Mouse (Mus musculus) neural tube, embryonic 13.5 days (tissue): ENCODE results near the gene Klhdc8b. TPM values are rescaled to one million over a fixed set of nuclear protein-coding genes. Genes with fewer than 3 reads are reported as not detected.

Experiments used
- ATAC-seq: fragments of 200-750 bp; cut with Nextera tagmentation; 2 replicates; pipeline ENCODE4 v1.8.0; 2017; ENCODE audit warnings: low read depth, mild to moderate bottlenecking, moderate TSS enrichment, moderate library complexity
- H3K27ac ChIP-seq: fragments of 300-500 bp; sonication (generic); replicated peaks from 2 replicates; pipeline ENCODE4 v1.5.1; 2015; ENCODE audit warnings: moderate library complexity, mild to moderate bottlenecking, inconsistent platforms
- H3K27me3 ChIP-seq: fragments of 300-500 bp; sonication (generic); 2 replicates; pipeline ENCODE4 v1.6.1; 2015; ENCODE audit warnings: mild to moderate bottlenecking, inconsistent platforms
- H3K36me3 ChIP-seq: fragments of 300-500 bp; sonication (generic); 2 replicates; pipeline ENCODE4 v1.6.1; 2015; ENCODE audit warnings: mild to moderate bottlenecking, inconsistent platforms
- H3K4me1 ChIP-seq: fragments of 300-500 bp; sonication (generic); replicated peaks from 2 replicates; pipeline ENCODE4 v1.6.1; 2015; ENCODE audit warnings: inconsistent platforms
- H3K4me2 ChIP-seq: fragments of 300-500 bp; sonication (generic); 2 replicates; pipeline ENCODE4 v1.6.1; 2015; ENCODE audit warnings: inconsistent platforms, mild to moderate bottlenecking, moderate library complexity
- H3K4me3 ChIP-seq: fragments of 300-500 bp; sonication (generic); 2 replicates; pipeline ENCODE4 v1.5.1; 2015; ENCODE audit warnings: mild to moderate bottlenecking, inconsistent platforms
- H3K9ac ChIP-seq: fragments of 300-500 bp; sonication (generic); 2 replicates; pipeline ENCODE4 v1.6.1; 2015; ENCODE audit warnings: moderate library complexity, mild to moderate bottlenecking, inconsistent platforms
- H3K9me3 ChIP-seq: fragments of 300-500 bp; sonication (generic); 2 replicates; pipeline ENCODE4 v1.6.1; 2016; ENCODE audit warnings: inconsistent platforms
- WGBS: fragments of 180-500 bp; shearing (Covaris S2); methylation state at CpG from one replicate; pipeline ENCODE4 v1.1.7; 2015; 5-methylcytosine and 5-hydroxymethylcytosine counted together
- polyA plus RNA-seq: library from polyadenylated mRNA; unstranded; fragments of >200 nt; fragmentation: Nextera tagmentation; extraction: Ambion mirVana; gene quantifications from 2 replicates; pipeline ENCODE4 v1.2.1, GENCODE M21; 2015

Gene Klhdc8b
- polyA plus RNA-seq, 1 experiment from 2014 or later, result 86.4 TPM

DNA sequence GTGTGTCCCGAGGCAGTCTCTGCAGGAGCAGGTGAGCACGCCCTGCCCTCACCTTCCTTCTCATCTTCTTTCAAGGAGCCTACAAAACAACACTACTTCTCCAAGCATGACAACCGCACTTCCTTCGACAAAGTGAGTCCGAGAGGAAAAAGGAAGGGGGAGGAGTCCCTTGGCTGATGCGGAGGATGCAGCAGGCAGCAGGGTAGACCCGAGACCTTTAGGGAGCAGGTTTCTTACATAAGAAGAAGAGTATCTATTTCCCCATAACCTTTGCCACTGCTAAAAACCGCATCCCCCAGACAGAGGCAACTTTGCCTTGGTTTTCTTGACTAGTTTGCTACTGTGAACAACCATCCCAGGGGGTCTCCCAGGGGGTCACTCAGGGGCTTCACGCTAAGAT is 16.3 kb downstream of the Klhdc8b start:
- H3K36me3 ChIP-seq, result peaks cover 18% of the 10 kb centered on the region
- WGBS, result 71% methylated on average over 9 of the region's 9 CpGs
- H3K4me1 ChIP-seq, result peaks cover 23% of the 10 kb centered on the region
- no peak overlapping the region for H3K27ac ChIP-seq
- no peaks in the 10 kb centered on the region for H3K9me3 ChIP-seq
- H3K4me3 ChIP-seq, result no peak overlapping the region
- no peak overlapping the region for H3K9ac ChIP-seq
- no peaks in the 10 kb centered on the region for H3K27me3 ChIP-seq
- no peak overlapping the region for H3K4me2 ChIP-seq
- ATAC-seq, result no peak

DNA sequence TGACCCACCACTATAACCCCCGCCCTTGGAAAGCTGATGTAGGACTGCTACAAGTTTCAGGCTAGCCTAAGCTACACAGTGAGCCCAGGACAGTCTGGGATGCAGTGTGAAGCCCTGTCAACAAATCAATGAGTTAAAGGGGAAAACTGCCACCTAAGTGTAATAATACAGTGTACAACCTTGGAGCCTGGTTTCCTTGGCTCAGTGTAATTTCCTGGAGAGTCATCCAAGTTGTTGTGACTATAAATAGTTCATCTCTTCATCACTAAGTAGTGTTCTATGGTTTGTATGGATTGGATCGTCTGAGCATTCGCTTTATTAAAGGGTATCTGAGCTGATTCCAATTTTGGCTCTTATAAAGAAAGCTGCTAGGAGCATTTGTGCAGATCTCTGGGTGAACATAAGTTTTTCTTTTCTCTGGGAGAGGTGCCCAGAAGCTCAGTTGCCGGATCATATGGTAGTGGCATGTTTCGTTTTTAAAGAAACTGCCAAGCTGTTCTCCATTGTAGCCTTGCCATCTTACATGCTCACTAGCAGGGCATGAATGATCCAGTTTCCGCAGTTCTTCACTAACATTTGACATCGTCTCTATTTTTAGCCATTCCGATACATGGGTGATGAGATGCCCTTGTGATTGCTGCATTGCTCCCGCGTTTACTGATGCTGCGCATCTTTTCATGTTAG is 20.0 kb downstream of the Klhdc8b start:
- Histone ChIP-seq H3K27me3 (no peaks in the 10 kb centered on the region), H3K36me3 (no peaks in the 10 kb centered on the region), H3K4me3 (no peak overlapping the region), H3K9me3 (no peaks in the 10 kb centered on the region), H3K27ac (no peak overlapping the region), H3K9ac (no peak overlapping the region), H3K4me2 (no peak overlapping the region), H3K4me1 (peaks cover 2% of the 10 kb centered on the region)
- WGBS, result 90% methylated on average over 11 of the region's 11 CpGs
- ATAC-seq, result no peak

DNA sequence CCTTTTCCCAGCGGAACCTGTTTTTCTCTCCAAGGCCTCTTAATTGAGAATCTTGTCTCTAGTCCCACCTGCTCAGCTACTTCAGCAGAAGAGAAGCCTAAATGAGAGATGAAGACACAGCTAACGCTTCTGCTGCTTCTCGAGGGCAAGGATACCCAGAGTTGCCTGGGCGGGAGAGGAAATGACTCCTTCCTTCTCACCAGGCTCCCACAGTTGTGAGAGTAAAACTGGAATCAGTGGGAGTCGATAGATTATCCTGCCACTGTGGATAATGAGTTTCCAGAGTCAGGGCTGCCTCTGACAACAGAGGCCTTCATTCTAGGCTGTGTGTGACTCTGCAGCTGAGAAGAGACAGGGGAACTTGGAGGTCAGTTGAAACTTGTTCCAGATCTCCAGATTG is 20.9 kb downstream of the Klhdc8b start:
- Histone ChIP-seq H3K36me3 (no peaks in the 10 kb centered on the region), H3K4me2 (no peak overlapping the region), H3K27ac (no peak overlapping the region), H3K27me3 (no peaks in the 10 kb centered on the region), H3K4me1 (peaks cover 7% of the 10 kb centered on the region), H3K9me3 (no peaks in the 10 kb centered on the region), H3K4me3 (no peak overlapping the region), H3K9ac (no peak overlapping the region)
- no peak for ATAC-seq
- WGBS, result 78% methylated on average over 5 of the region's 5 CpGs

DNA sequence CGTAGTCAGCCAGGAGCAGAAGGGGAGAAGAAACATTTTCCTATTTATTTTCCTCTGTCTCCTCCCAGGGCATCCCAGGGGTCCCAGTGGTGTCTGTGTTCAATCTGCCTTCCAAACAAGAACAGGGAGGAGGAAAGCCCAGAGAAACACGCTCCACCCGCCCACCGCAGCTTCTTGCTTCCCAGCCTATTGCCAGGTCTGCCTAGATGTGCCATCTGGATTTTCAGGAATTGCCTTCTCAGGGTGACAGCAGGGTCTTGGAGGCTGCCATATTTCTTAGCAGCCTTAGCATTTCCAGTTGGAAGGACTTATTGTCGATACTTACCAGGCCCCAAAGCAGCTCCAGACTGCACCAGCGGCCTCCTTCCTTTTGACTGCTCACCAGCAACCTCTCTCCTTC is 22.2 kb downstream of the Klhdc8b start:
- Histone ChIP-seq H3K4me1 (peaks cover 7% of the 10 kb centered on the region), H3K27me3 (no peaks in the 10 kb centered on the region), H3K36me3 (no peaks in the 10 kb centered on the region), H3K27ac (no peak overlapping the region), H3K9ac (no peak overlapping the region), H3K4me2 (no peak overlapping the region), H3K4me3 (no peak overlapping the region), H3K9me3 (no peaks in the 10 kb centered on the region)
- no peak for ATAC-seq
- 80% methylated on average over 6 of the region's 6 CpGs for WGBS

DNA sequence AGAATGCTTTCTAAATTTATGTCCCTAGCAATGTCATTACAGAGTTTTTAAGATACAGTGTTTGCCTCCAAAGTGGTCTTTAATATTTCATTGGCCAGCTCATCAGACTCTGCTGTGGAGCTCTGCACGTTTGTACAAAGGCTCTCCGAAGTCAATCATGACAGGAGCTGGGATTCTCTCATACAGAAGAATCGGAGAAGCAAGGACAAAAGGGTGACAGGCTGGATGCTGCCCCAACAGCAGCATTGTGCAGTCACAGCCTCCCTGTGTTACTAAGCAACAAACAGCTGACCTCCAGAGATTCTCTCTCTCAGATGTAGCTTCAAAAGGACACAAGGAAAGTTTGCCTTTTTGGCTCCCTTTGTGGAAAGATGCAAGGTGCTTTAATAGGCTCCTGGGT is 25.2 kb downstream of the Klhdc8b start, which contains the start of gene BC048562:
Gene BC048562, plus strand, starts transcription at position 301 of the 400 bp plus-strand sequence.
- ATAC-seq, result no peak
- no peaks in the 10 kb centered on the region for H3K9me3 ChIP-seq
- H3K9ac ChIP-seq, result peak within 1 kb of the TSS; percentile 26; the same call in 1 of the 2 replicates
- peaks cover 7% of the 10 kb centered on the region for H3K4me1 ChIP-seq
- WGBS, result 46% methylated on average over 3 of the region's 3 CpGs
- H3K4me3 ChIP-seq, result no peak within 1 kb of the TSS
- H3K36me3 ChIP-seq, result no peaks in the 10 kb centered on the region
- H3K4me2 ChIP-seq, result no peak within 1 kb of the TSS
- H3K27ac ChIP-seq, result no peak within 1 kb of the TSS
- H3K27me3 ChIP-seq, result no peaks in the 10 kb centered on the region

DNA sequence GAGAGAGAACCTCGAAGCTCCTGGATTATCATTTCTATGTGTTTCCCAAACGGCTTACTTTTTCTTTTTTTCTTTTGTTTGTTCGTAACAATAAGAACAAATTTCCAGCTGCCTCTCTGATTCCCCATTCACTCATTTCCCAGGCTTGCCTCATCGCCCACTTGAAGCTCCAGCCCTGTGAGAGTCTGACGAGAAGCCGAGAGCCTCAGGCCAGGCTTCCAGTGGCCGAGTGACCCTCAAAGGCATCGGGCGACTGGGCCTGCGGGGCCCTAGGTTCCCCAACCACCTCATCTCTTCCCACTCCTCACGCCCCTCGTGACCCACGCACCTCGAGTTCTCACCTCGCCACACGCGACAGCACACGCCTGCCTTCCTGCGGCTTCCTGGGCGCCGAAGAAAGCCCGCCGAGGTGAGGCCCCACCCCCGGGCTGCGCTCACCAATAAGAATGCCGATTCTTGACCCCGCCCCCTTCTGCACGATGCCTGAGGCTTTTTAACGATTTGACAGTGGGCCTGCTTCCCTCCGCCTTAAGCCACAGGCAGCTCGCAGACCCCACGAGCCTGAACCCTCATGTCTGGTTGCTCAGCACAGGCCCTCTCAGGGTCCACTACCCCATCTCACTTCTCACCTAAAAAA is 29.8 kb downstream of the Klhdc8b start:
- no peaks in the 10 kb centered on the region for H3K9me3 ChIP-seq
- peak overlapping the region; percentile 30 for H3K4me3 ChIP-seq
- 41% methylated on average over 32 of the region's 32 CpGs for WGBS
- H3K27me3 ChIP-seq, result no peaks in the 10 kb centered on the region
- peak overlapping the region; percentile 49 for H3K4me2 ChIP-seq
- H3K9ac ChIP-seq, result 0 out of 2 replicates have a peak overlapping the region, but pooled peaks have one; percentile 12
- peaks cover 7% of the 10 kb centered on the region for H3K4me1 ChIP-seq
- 0 out of 2 replicates have a peak, but pooled peaks have one; percentile 61 for ATAC-seq
- H3K36me3 ChIP-seq, result no peaks in the 10 kb centered on the region
- H3K27ac ChIP-seq, result no peak overlapping the region

DNA sequence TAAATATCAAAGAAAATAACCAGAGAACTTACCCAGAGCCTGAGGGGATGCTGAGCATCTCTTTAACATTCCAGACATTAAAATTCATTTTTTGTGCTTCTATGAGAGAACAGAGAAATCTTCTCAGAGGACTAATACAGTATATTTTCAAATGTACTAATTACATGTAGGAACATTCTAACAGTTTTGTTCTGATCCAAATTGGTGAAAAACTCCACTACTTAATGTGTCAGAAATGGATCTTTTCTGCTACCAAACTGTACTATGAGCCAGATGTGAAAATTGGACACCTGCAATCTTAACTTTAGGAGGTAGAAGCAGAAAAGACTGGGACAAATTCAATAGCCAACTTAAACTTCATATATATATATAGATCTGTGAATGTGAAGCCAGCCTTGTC is 33.0 kb downstream of the Klhdc8b start, which contains the start of gene Ccdc36:
Gene Ccdc36, minus strand, starts transcription at position 101 of the 400 bp plus-strand sequence.
- Histone ChIP-seq H3K4me1 (no peaks in the 10 kb centered on the region), H3K4me2 (no peak within 1 kb of the TSS), H3K9me3 (no peaks in the 10 kb centered on the region), H3K4me3 (no peak within 1 kb of the TSS), H3K36me3 (no peaks in the 10 kb centered on the region), H3K9ac (no peak within 1 kb of the TSS), H3K27ac (no peak within 1 kb of the TSS), H3K27me3 (no peaks in the 10 kb centered on the region)
- ATAC-seq, result no peak

DNA sequence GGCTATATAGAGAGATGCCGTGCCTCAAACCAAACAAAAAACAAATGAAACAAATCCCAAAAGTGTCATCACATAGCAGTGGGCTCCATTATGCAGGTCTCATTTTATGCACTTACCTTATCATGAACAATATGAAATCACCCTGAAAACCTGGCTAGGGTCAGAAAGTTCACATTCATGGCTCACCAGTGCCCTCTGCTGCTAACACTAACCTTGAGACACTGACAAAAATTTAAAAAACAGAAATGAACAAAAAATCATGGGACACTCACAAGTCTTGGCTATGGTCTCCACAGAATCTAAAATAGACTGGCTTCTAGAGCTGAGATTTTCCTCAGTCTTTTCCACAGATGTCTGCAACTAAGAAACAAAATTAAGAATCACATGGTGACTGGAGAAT is 49.2 kb downstream of the Klhdc8b start:
- no peak overlapping the region for H3K9ac ChIP-seq
- 76% methylated on average over 1 of the region's 1 CpGs for WGBS
- no peak overlapping the region for H3K27ac ChIP-seq
- H3K4me2 ChIP-seq, result no peak overlapping the region
- no peak for ATAC-seq
- no peaks in the 10 kb centered on the region for H3K4me1 ChIP-seq
- no peaks in the 10 kb centered on the region for H3K27me3 ChIP-seq
- no peaks in the 10 kb centered on the region for H3K9me3 ChIP-seq
- no peaks in the 10 kb centered on the region for H3K36me3 ChIP-seq
- no peak overlapping the region for H3K4me3 ChIP-seq

DNA sequence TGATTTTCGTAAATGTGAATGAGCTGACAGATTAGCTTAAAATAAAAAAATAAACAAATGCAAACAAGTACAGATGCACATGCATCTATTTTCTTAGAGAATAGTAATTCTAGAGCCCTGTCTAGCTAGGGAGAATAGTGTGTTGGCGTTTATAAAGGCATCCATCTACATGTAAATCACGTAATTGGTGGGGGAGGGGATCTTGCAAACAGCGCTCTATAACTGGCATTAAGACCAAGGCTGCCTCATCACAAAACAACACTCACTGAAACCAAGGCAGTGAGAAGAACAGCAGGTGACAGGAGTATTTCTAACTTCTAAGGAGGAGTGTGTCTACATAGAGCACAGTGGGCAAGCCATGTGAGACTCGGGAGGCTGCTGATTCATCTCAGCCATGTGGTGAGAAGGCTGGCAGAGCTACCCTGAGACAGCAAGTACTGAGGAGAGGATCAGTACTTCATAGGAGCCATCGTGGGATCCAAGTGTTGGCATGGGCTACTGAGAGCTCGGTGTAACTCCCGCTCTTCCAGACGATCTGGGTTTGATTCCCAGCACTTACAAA is 49.9 kb downstream of the Klhdc8b start:
- Histone ChIP-seq H3K4me2 (no peak overlapping the region), H3K4me3 (no peak overlapping the region), H3K4me1 (no peaks in the 10 kb centered on the region), H3K27me3 (no peaks in the 10 kb centered on the region), H3K27ac (no peak overlapping the region), H3K9ac (no peak overlapping the region), H3K9me3 (no peaks in the 10 kb centered on the region), H3K36me3 (no peaks in the 10 kb centered on the region)
- WGBS, result 69% methylated on average over 9 of the region's 9 CpGs
- no peak for ATAC-seq

DNA sequence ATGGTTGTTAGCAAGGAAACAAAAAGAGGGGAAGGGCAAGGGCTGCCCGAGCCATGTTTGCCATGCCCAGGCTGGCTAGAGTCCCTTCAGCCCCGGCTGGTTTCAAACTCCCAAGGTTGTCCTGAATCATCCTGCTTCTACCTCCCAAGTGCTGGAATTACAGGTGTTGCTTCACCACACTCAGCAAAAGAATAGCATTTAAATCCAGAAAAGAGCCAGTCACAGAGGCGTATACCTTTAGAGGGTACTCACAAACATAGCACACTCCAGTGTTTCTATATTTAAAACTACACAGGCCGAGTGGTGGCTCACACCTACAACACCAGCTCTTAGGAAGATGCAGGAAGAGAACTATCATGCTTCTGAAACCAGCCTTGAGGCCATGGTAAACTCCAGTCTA is 51.8 kb downstream of the Klhdc8b start:
- no peaks in the 10 kb centered on the region for H3K27me3 ChIP-seq
- no peak for ATAC-seq
- H3K9ac ChIP-seq, result no peak overlapping the region
- H3K27ac ChIP-seq, result no peak overlapping the region
- H3K9me3 ChIP-seq, result no peaks in the 10 kb centered on the region
- no peaks in the 10 kb centered on the region for H3K4me1 ChIP-seq
- WGBS, result 91% methylated on average over 4 of the region's 4 CpGs
- no peak overlapping the region for H3K4me3 ChIP-seq
- no peak overlapping the region for H3K4me2 ChIP-seq
- H3K36me3 ChIP-seq, result no peaks in the 10 kb centered on the region

DNA sequence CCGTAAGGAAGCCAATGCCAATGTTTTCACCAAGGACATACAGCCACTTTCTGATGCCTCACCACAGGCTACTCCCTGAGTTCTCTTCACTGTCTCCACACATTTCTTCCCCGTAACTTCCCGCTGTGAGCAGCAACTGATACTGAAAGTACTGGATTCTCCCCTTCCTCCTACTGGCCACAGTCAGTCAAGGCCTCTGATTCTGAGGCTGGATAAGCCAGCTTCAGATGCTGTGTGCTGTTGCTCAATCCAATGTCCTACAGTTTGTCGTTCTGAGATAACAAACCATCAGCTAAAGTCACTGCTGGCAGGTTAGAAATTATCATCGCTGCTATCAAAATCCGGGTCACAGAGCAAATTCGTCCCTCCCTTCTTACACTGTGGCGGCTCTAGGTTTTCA is 56.9 kb downstream of the Klhdc8b start:
- H3K36me3 ChIP-seq, result no peaks in the 10 kb centered on the region
- no peak overlapping the region for H3K4me3 ChIP-seq
- H3K4me2 ChIP-seq, result no peak overlapping the region
- no peaks in the 10 kb centered on the region for H3K9me3 ChIP-seq
- WGBS, result 83% methylated on average over 8 of the region's 8 CpGs
- no peak overlapping the region for H3K27ac ChIP-seq
- H3K27me3 ChIP-seq, result no peaks in the 10 kb centered on the region
- no peak for ATAC-seq
- H3K9ac ChIP-seq, result no peak overlapping the region
- H3K4me1 ChIP-seq, result peaks cover 8% of the 10 kb centered on the region; the same call in 1 of the 2 replicates

DNA sequence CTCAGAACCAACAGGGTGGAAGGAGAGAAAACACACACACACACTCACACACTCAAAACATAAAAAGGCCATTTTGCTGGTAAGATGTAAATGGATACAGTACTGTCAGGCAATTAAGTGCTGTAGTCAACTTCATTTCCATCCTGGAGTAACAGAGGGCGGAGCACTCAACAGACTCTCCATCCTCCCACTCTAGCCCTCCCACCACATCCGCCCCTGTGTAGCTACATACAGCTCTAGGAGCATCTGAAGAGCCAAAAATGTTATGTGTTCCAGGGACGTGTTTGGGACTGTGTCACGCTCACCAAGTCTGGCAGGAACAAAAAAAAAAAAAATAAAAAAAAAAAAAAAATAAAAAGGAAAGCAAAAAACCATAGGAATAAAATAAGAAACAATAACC is 58.3 kb downstream of the Klhdc8b start:
- H3K4me2 ChIP-seq, result no peak overlapping the region
- H3K9me3 ChIP-seq, result no peaks in the 10 kb centered on the region
- no peak overlapping the region for H3K27ac ChIP-seq
- H3K4me3 ChIP-seq, result no peak overlapping the region
- no peaks in the 10 kb centered on the region for H3K27me3 ChIP-seq
- peaks cover 8% of the 10 kb centered on the region; the same call in 1 of the 2 replicates for H3K4me1 ChIP-seq
- no peak for ATAC-seq
- no peak overlapping the region for H3K9ac ChIP-seq
- WGBS, result 83% methylated on average over 4 of the region's 4 CpGs
- H3K36me3 ChIP-seq, result no peaks in the 10 kb centered on the region
